8 mouse cellular contexts compared by ENCODE assay signal in the genomic region with DNA sequence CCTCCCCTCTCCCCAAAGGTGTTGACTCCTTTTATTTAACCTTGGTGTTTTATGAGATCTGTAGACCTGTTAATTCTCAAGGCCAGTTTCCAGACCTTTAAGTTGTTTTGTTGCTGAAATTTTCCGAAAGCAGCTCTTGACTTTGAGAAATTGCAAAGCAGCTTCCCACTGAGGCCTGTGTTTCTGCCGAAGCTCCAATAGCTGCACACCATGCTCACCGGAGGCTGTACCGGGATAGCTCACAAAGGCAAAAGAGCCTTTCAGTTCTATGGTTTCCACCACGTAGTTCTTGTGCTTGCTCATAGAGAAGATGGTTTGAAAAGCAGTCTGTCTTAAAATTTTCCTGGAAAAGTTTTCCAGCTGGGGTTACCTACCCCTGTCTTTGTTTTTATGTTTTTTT. TPM values are rescaled to one million over a fixed set of nuclear protein-coding genes. Genes with fewer than 3 reads are reported as not detected.
A peak's percentile ranks its signal among the peaks of the same experiment; 100 is the strongest.
DNase-seq lines count a peak whose midpoint lies in the region; ATAC-seq and TF ChIP-seq lines count a peak whose summit lies in the region.

No protein-coding gene starts in this region.

- peaks cover 13 to 20% of the 10 kb centered on the region in 2 experiments for H3K4me1 ChIP-seq in heart, embryonic 14.5 days (ENCODE audit: control insufficient read depth in 2 of 2, insufficient read depth in 2 of 2, low read length in 2 of 2)
- H3K4me1 ChIP-seq in embryonic facial prominence, embryonic 10.5 days, result peaks cover 53% of the 10 kb centered on the region
- H3K4me1 ChIP-seq in hindbrain, embryonic 15.5 days (replicated peaks), result peaks cover 44% of the 10 kb centered on the region
- H3K4me1 ChIP-seq in midbrain, postnatal 0 days (ENCODE audit: insufficient read depth, low read length), result peaks cover 12% of the 10 kb centered on the region; the same call in 1 of the 2 replicates

- WGBS in heart, embryonic 14.5 days, result 54% methylated on average over 5 of the region's 5 CpGs
- WGBS in embryonic facial prominence, embryonic 10.5 days, result 17% methylated on average over 5 of the region's 5 CpGs
- 10% methylated on average over 5 of the region's 5 CpGs for WGBS in hindbrain, embryonic 15.5 days
- WGBS in midbrain, postnatal 0 days, result 7% methylated on average over 5 of the region's 5 CpGs

- ATAC-seq in heart, embryonic 14.5 days (ENCODE audit: insufficient number of reproducible peaks, insufficient read depth, low FRiP score, low read depth), result no peak
- ATAC-seq in hindbrain, embryonic 15.5 days (ENCODE audit: low FRiP score, low read depth), result no peak
- ATAC-seq in midbrain, postnatal 0 days (ENCODE audit: low FRiP score), result no peak
- no peak for ATAC-seq in CD4-positive, CD25-positive, alpha-beta regulatory T cell, adult 4 months
- no peak for ATAC-seq in megakaryocyte, adult 5-6 weeks (ENCODE audit: poor library complexity, severe bottlenecking)

- no peak overlapping the region for H3K4me3 ChIP-seq in heart, embryonic 14.5 days (ENCODE audit: control insufficient read depth in 1 of 2, insufficient read depth in 1 of 2, low read depth in 1 of 2, low read length in 2 of 2)
- peak overlapping the region; percentile 93 for H3K4me3 ChIP-seq in embryonic facial prominence, embryonic 10.5 days
- peak overlapping the region; percentile 88 for H3K4me3 ChIP-seq in hindbrain, embryonic 15.5 days
- peak overlapping the region; percentile 74 for H3K4me3 ChIP-seq in midbrain, postnatal 0 days (ENCODE audit: low read depth, low read length)

- no peaks in the 10 kb centered on the region for H3K9me3 ChIP-seq in heart, embryonic 14.5 days (ENCODE audit: control insufficient read depth, low read length)
- no peaks in the 10 kb centered on the region for H3K9me3 ChIP-seq in embryonic facial prominence, embryonic 10.5 days
- no peaks in the 10 kb centered on the region for H3K9me3 ChIP-seq in hindbrain, embryonic 15.5 days
- H3K9me3 ChIP-seq in midbrain, postnatal 0 days (ENCODE audit: low read length), result no peaks in the 10 kb centered on the region

- no peak overlapping the region for H3K27ac ChIP-seq in heart, embryonic 14.5 days (replicated peaks in 1 of 2; ENCODE audit: control insufficient read depth in 1 of 2, insufficient read depth in 1 of 2, low read depth in 2 of 2, low read length in 2 of 2)
- H3K27ac ChIP-seq in embryonic facial prominence, embryonic 10.5 days (replicated peaks), result no peak overlapping the region
- H3K27ac ChIP-seq in hindbrain, embryonic 15.5 days (replicated peaks), result 0 out of 2 replicates have a peak overlapping the region, but pooled peaks have one; percentile 14
- peak overlapping the region; percentile 62 for H3K27ac ChIP-seq in midbrain, postnatal 0 days (ENCODE audit: low read depth, low read length)

- H3K27me3 ChIP-seq in heart, embryonic 14.5 days (ENCODE audit: control insufficient read depth, insufficient read depth, low read length), result no peaks in the 10 kb centered on the region
- H3K27me3 ChIP-seq in embryonic facial prominence, embryonic 10.5 days (replicated peaks; ENCODE audit: low read depth, poor library complexity, severe bottlenecking), result 0 out of 2 replicates have a peak, but pooled peaks cover 7% of the 10 kb centered on the region
- no peaks in the 10 kb centered on the region for H3K27me3 ChIP-seq in hindbrain, embryonic 15.5 days
- H3K27me3 ChIP-seq in midbrain, postnatal 0 days (ENCODE audit: insufficient read depth, low read length), result no peaks in the 10 kb centered on the region

- intact Hi-C loops in heart, postnatal 36 days (cut with DNase I), result loop anchor here (5.0 kb wide), 2 partner anchors 88 to 208 kb away; no protein-coding TSS in a partner anchor

- TF ChIP-seq CTCF in midbrain, postnatal 0 days (IDR thresholded peaks at IDR 0.05), result no peak

- H3K4me2 ChIP-seq in heart, embryonic 14.5 days (ENCODE audit: low read length), result peak overlapping the region; percentile 87
- peak overlapping the region; percentile 96 for H3K4me2 ChIP-seq in hindbrain, embryonic 15.5 days
- H3K4me2 ChIP-seq in midbrain, postnatal 0 days (ENCODE audit: low read depth, low read length, poor library complexity, severe bottlenecking), result peak overlapping the region; percentile 85

- no peak overlapping the region for H3K9ac ChIP-seq in heart, embryonic 14.5 days (ENCODE audit: low read length)
- peak overlapping the region; percentile 3; the same call in 1 of the 2 replicates for H3K9ac ChIP-seq in hindbrain, embryonic 15.5 days
- peak overlapping the region; percentile 80 for H3K9ac ChIP-seq in midbrain, postnatal 0 days (replicated peaks; ENCODE audit: low read length, poor library complexity, severe bottlenecking)

- no peaks in the 10 kb centered on the region for H3K36me3 ChIP-seq in heart, embryonic 14.5 days (ENCODE audit: control insufficient read depth, insufficient read depth, low read length)
- H3K36me3 ChIP-seq in embryonic facial prominence, embryonic 10.5 days (replicated peaks), result peaks cover 4% of the 10 kb centered on the region; the same call in 1 of the 2 replicates
- no peaks in the 10 kb centered on the region for H3K36me3 ChIP-seq in hindbrain, embryonic 15.5 days
- no peaks in the 10 kb centered on the region for H3K36me3 ChIP-seq in midbrain, postnatal 0 days (ENCODE audit: insufficient read depth, low read length)

- no peak for DNase-seq in heart, postnatal 36 days
- DNase-seq in embryonic facial prominence, embryonic 10.5 days (ENCODE audit: low spot score), result no peak
- peak; percentile 20 for DNase-seq in midbrain, postnatal 0 days (ENCODE audit: low spot score)
- DNase-seq in ovary, postnatal 10 days (ENCODE audit: low spot score), result no peak

RNA-seq across cellular contexts. Expression of a gene that starts 3.2 kb away (rescaled TPM):
- 9.2 and 12.3 TPM in 2 replicates for polyA plus RNA-seq in heart, embryonic 14.5 days (2014; fragmentation: Nextera tagmentation; extraction: Ambion mirVana)
- total RNA-seq in heart, postnatal 36 days (2021), result 1 to 10 TPM; 3.5 to 4.8 TPM
- polyA plus RNA-seq in embryonic facial prominence, embryonic 10.5 days (2016; fragmentation: Nextera tagmentation; extraction: Ambion mirVana), result 20.6 and 24.5 TPM in 2 replicates
- 21.9 and 24.8 TPM in 2 replicates for polyA plus RNA-seq in hindbrain, embryonic 15.5 days (2015; fragmentation: Nextera tagmentation; extraction: Ambion mirVana)
- total RNA-seq in midbrain, postnatal 0 days (2014; rRNA removed), result 52.2 and 59.8 TPM in 2 replicates
- 25.1 and 26.5 TPM in 2 replicates for polyA plus RNA-seq in midbrain, postnatal 0 days (2015; fragmentation: Nextera tagmentation; extraction: Ambion mirVana)
- not detected for polyA plus RNA-seq in CD4-positive, CD25-positive, alpha-beta regulatory T cell, adult 4 months (2017; shearing (Covaris generic))
- total RNA-seq in megakaryocyte, adult 5-6 weeks (2015), result 0.34 TPM in 1 of 2 replicates, not detected in the other
- 0.18 and 7.0 TPM in 2 replicates for total RNA-seq in megakaryocyte, adult 5-6 weeks (2017)

Comparison
In these comparisons a context has a peak if more than half of its experiments do, and no peak if none do; other contexts are left out.
1. H3K27ac ChIP-seq: peak in hindbrain, embryonic 15.5 days (single experiment) and midbrain, postnatal 0 days (single experiment); none in heart, embryonic 14.5 days (0 of 2) and embryonic facial prominence, embryonic 10.5 days (single experiment).
2. H3K4me3 ChIP-seq: peak in embryonic facial prominence, embryonic 10.5 days (single experiment), hindbrain, embryonic 15.5 days (single experiment) and midbrain, postnatal 0 days (single experiment); none in heart, embryonic 14.5 days (0 of 2).
3. Peak in every context shown above with its lines, with median percentiles within 50 percentile points of each other: H3K4me2 ChIP-seq.